Mouse (Mus musculus) MEL (cell line): Measurements from ENCODE around the gene Mis18a.

Source experiments
- CTCF ChIP-seq, 3 experiments: IDR thresholded peaks in 2 of 3; conservative IDR thresholded peaks in 1 of 3; 2 replicates each; pipeline ENCODE4 v1.5.1; 2011 to 2012; ENCODE audit warnings: low read length in 3 of 3, low read depth in 2 of 3, mild to moderate bottlenecking in 2 of 3, improper control_type of control experiment in 1 of 3, inconsistent platforms in 1 of 3, mixed read lengths in 1 of 3, moderate library complexity in 1 of 3; ENCODE audit not compliant: control insufficient read depth in 1 of 3, insufficient read depth in 1 of 3, poor library complexity in 1 of 3, severe bottlenecking in 1 of 3
- EP300 ChIP-seq, 2 experiments: IDR thresholded peaks; 2 replicates each; pipeline ENCODE4 v1.6.1; 2011; ENCODE audit warnings: improper control_type of control experiment in 2 of 2, low read length in 2 of 2, low read depth in 1 of 2, mild to moderate bottlenecking in 1 of 2
- GATA1 ChIP-seq: IDR thresholded peaks from 2 replicates; pipeline ENCODE4 v1.6.1; 2011; ENCODE audit warnings: low read depth, low read length, improper control_type of control experiment
- JUND ChIP-seq: IDR thresholded peaks from 2 replicates; pipeline ENCODE4 v1.6.1; 2011; ENCODE audit warnings: low read depth, mild to moderate bottlenecking, improper control_type of control experiment, low read length
- MAFK ChIP-seq: IDR thresholded peaks from 2 replicates; pipeline ENCODE4 v1.6.1; 2011; ENCODE audit warnings: low read depth, mild to moderate bottlenecking, low read length, improper control_type of control experiment, borderline replicate concordance
- MAX ChIP-seq: IDR thresholded peaks from 2 replicates; pipeline ENCODE4 v1.6.1; 2011; ENCODE audit warnings: low read length, improper control_type of control experiment
- POLR2A ChIP-seq, 2 experiments: IDR thresholded peaks; 2 replicates each; pipeline ENCODE4 v1.6.1; 2011 to 2012; ENCODE audit warnings: low read length in 2 of 2, mild to moderate bottlenecking in 2 of 2, control low read depth in 1 of 2, improper control_type of control experiment in 1 of 2, low read depth in 1 of 2, moderate library complexity in 1 of 2; ENCODE audit not compliant: control insufficient read depth in 1 of 2, insufficient read depth in 1 of 2, poor library complexity in 1 of 2
- USF1 ChIP-seq: IDR thresholded peaks from 2 replicates; pipeline ENCODE4 v1.6.1; 2014; ENCODE audit warnings: low read depth, mild to moderate bottlenecking, inconsistent platforms, low read length, improper control_type of control experiment, moderate library complexity
- ZC3H11A ChIP-seq: IDR thresholded peaks from 2 replicates; pipeline ENCODE4 v1.6.1; 2012; ENCODE audit warnings: low read depth, mild to moderate bottlenecking, inconsistent platforms, low read length, improper control_type of control experiment
- ZKSCAN1 ChIP-seq: IDR thresholded peaks from 2 replicates; pipeline ENCODE4 v1.6.1; 2012; ENCODE audit warnings: low read depth, mild to moderate bottlenecking, inconsistent platforms, low read length, improper control_type of control experiment, moderate library complexity

GRCm38 (mm10) chr16:90693625-90694024 lies 33.6 kb downstream of the Mis18a start:
- no peak for TF ChIP-seq USF1
- TF ChIP-seq ZC3H11A: no peak
- no peak for TF ChIP-seq EP300 (IDR thresholded peaks at IDR 0.05; ENCODE audit: low read depth in 1 of 2, low read length in 2 of 2)
- no peak for TF ChIP-seq POLR2A (IDR thresholded peaks at IDR 0.05; ENCODE audit: control insufficient read depth in 1 of 2, insufficient read depth in 1 of 2, low read depth in 1 of 2, low read length in 2 of 2, poor library complexity in 1 of 2)
- no peak for TF ChIP-seq JUND
- TF ChIP-seq MAX: no peak
- no peak for TF ChIP-seq ZKSCAN1
- TF ChIP-seq GATA1: no peak
- TF ChIP-seq CTCF (IDR thresholded peaks at IDR 0.05 in 2 of 3, conservative IDR thresholded peaks at IDR 0.05 in 1 of 3; ENCODE audit: control insufficient read depth in 1 of 3, insufficient read depth in 1 of 3, low read depth in 2 of 3, low read length in 3 of 3, poor library complexity in 1 of 3, severe bottlenecking in 1 of 3): no peak
- TF ChIP-seq MAFK: no peak
